Mouse (Mus musculus) G1E (cell line): ENCODE data around the gene Cdh18. TPM values are rescaled to one million over a fixed set of nuclear protein-coding genes. Genes with fewer than 3 reads are reported as not detected.
"Not testable (repeated sequence)": the region's sequence is repeated elsewhere in the genome, so short reads cannot be mapped to it uniquely, and the experiment has no call there.

Experiments used
- ATAC-seq: 2 replicates; pipeline ENCODE4 v1.8.0; 2016; ENCODE audit warnings: mild to moderate bottlenecking; ENCODE audit not compliant: insufficient number of reproducible peaks, poor library complexity, low FRiP score, severe bottlenecking; ENCODE audit errors: extremely low read depth
- DNase-seq: peaks from one replicate; pipeline ENCODE4 v3.0.0; 2012; ENCODE audit warnings: low spot score
- H3K27me3 ChIP-seq: 2 replicates; pipeline ENCODE4 v1.6.1; 2012; ENCODE audit warnings: mild to moderate bottlenecking, low read length, inconsistent platforms; ENCODE audit not compliant: insufficient read depth
- H3K36me3 ChIP-seq: replicated peaks from 2 replicates; pipeline ENCODE3; 2012; ENCODE audit warnings: mild to moderate bottlenecking, inconsistent platforms
- H3K4me1 ChIP-seq: 2 replicates; pipeline ENCODE4 v1.6.1; 2012; ENCODE audit warnings: low read depth, low read length, inconsistent platforms, mixed read lengths; ENCODE audit not compliant: insufficient read depth
- H3K4me3 ChIP-seq: 2 replicates; pipeline ENCODE4 v1.5.1; 2012; ENCODE audit warnings: low read depth, mild to moderate bottlenecking, inconsistent platforms, low read length, moderate library complexity, mixed read lengths
- H3K9me3 ChIP-seq: replicated peaks from 2 replicates; pipeline ENCODE4 v1.6.1; 2012; ENCODE audit warnings: inconsistent platforms
- CTCF ChIP-seq: IDR thresholded peaks from 2 replicates; pipeline ENCODE4 v1.5.1; 2012; ENCODE audit warnings: low read depth, low read length, inconsistent platforms, mixed read lengths
- GATA1 ChIP-seq: IDR thresholded peaks from 2 replicates; pipeline ENCODE4 v1.6.1; 2012; ENCODE audit warnings: borderline replicate concordance, low read length, inconsistent platforms, mixed read lengths
- GATA2 ChIP-seq: IDR thresholded peaks from 2 replicates; pipeline ENCODE4 v1.6.1; 2012; ENCODE audit warnings: low read depth, low read length, inconsistent platforms, borderline replicate concordance
- POLR2AphosphoS5 ChIP-seq: IDR thresholded peaks from 2 replicates; pipeline ENCODE4 v1.6.1; 2012; ENCODE audit warnings: low read depth, low read length, inconsistent platforms; ENCODE audit not compliant: insufficient replicate concordance
- TAL1 ChIP-seq: conservative IDR thresholded peaks from 2 replicates; pipeline ENCODE4 v1.6.1; 2012; ENCODE audit warnings: low read depth, low read length, inconsistent platforms, mixed read lengths
- polyA plus RNA-seq: library from polyadenylated mRNA; stranded (reverse); fragments of >175 nt; gene quantifications from 2 replicates; pipeline ENCODE4 v1.2.3, GENCODE M21; 2012
- total RNA-seq, 2 experiments: library from RNA; stranded (forward) in 1 of 2; stranded (reverse) in 1 of 2; fragments of 200-1000 nt in 1 of 2; fragments of >200 nt in 1 of 2; fragmentation: Nextera tagmentation in 1 of 2; gene quantifications; 2 replicates each; pipeline ENCODE4 v1.2.3; 2014 to 2017

Gene Cdh18
- total and polyA plus RNA-seq, 3 experiments = 0.16 TPM; not detected in 2

DNA sequence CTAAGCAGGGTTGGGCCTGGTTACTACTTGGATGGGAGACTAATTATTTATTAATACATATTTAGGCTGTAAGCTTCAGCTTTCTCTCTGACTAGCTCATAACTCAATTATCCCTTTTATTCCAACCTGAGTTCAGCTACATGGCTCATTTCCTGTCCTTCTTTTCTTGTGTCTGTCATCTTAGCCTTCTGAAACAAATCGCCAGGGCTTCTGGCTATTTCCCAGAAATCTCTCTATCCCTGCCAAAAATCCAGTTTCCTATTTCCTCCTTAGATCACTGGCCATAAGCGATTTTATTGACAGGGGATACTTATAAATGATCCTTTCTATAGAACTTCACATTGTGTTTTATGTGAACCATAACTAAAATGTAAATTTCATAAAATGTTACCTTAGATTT lies 167.6 kb downstream of the Cdh18 start:
- Histone ChIP-seq H3K27me3 (no peaks in the 10 kb centered on the region), H3K36me3 (no peaks in the 10 kb centered on the region), H3K4me1 (no peaks in the 10 kb centered on the region), H3K4me3 (no peak overlapping the region), H3K9me3 (no peaks in the 10 kb centered on the region)
- ATAC-seq (no peak), DNase-seq (no peak)
- TF ChIP-seq CTCF (no peak), GATA2 (no peak), POLR2AphosphoS5 (no peak), GATA1 (no peak), TAL1 (no peak)

DNA sequence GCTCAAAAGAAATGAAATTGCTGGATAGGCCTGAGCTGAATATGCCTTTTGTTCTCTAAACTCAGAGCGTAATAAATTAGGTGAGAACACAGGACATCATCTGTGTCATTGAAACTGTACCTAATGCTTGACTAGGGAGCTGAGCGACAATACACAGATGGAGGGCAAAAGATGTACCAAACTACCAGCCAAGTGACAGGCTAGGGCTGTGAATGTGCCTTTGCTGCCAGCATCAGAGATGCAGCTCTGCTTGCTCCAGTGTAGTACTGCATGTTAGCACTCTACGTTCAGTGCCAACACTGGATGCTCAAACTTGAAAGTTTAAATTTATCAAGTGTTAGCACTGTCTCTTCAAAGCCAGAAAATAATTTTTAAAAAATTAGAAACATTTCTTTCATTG lies 168.9 kb downstream of the Cdh18 start:
- TF ChIP-seq POLR2AphosphoS5 (no peak), GATA1 (no peak), CTCF (no peak), TAL1 (no peak), GATA2 (no peak)
- ATAC-seq (no peak), DNase-seq (no peak)
- Histone ChIP-seq H3K9me3 (no peaks in the 10 kb centered on the region), H3K4me1 (no peaks in the 10 kb centered on the region), H3K27me3 (no peaks in the 10 kb centered on the region), H3K36me3 (no peaks in the 10 kb centered on the region), H3K4me3 (no peak overlapping the region)

DNA sequence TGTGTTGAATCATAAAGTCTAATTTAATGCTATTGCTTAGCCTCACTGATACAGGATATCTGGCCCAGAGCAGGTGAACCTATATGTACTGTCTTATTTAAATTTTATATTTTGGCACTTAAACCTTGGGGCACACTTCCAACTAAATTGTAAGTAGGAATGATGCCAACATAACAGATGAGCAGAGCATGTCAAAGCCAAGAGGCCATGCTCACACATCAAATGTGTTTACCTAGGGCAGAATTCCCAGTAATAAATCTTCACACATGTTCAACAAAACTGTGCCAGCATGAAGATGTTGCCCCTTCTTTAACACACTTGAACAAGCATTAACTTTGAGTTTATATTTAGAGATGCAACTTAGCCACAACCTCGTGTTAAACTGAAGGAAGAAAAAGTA lies 177.8 kb downstream of the Cdh18 start:
- no peaks in the 10 kb centered on the region for H3K4me1 ChIP-seq
- H3K27me3 ChIP-seq = no peaks in the 10 kb centered on the region
- H3K36me3 ChIP-seq = no peaks in the 10 kb centered on the region
- ATAC-seq = no peak
- no peak for TF ChIP-seq TAL1
- TF ChIP-seq CTCF = no peak
- H3K9me3 ChIP-seq = no peaks in the 10 kb centered on the region
- no peak for DNase-seq
- no peak overlapping the region for H3K4me3 ChIP-seq

DNA sequence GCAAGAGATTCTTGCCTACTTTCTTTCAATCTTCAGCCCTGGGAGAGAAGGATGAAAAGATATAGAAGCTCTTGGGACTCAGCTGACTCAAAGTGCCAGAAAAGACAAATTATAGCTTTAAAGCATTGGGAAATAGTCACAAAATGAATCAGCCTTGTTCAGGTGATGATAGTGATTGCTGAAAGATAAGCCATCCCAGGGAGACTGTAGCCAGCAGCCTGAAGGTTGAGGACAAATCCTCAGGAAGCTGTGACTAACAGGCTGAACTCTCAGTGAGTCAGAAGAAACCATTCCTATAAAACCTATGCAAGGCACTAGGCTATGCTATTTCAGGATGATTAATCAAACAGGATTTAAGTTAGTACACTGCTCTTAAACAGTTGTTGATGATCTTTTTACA lies 184.2 kb downstream of the Cdh18 start:
- DNase-seq = no peak
- no peaks in the 10 kb centered on the region for H3K36me3 ChIP-seq
- no peak for TF ChIP-seq GATA2
- no peak overlapping the region for H3K4me3 ChIP-seq
- H3K9me3 ChIP-seq = no peaks in the 10 kb centered on the region
- H3K27me3 ChIP-seq = no peaks in the 10 kb centered on the region
- H3K4me1 ChIP-seq = no peaks in the 10 kb centered on the region
- no peak for ATAC-seq

DNA sequence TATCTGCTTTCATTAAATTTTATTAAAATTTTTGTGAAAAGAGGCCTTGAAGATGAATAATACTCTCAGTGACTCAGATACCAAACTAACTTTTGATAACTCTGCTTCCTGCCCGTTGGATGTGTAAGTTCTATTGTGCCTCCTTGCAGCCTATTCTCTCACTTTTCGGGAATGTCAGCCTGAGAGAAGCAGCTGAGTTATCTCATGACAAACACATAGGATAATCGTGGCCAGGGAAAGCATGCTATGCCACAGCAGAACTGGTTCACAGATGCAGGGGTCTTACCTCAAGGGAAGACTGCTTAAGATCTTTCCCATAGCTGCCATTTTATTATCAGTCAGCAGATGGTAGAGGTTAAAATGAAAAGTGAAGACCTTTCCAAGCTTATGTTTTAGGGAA lies 187.3 kb downstream of the Cdh18 start:
- Histone ChIP-seq H3K27me3 (no peaks in the 10 kb centered on the region), H3K36me3 (no peaks in the 10 kb centered on the region), H3K4me3 (no peak overlapping the region), H3K4me1 (no peaks in the 10 kb centered on the region), H3K9me3 (no peaks in the 10 kb centered on the region)
- TF ChIP-seq TAL1 (no peak), POLR2AphosphoS5 (no peak), CTCF (no peak), GATA2 (no peak), GATA1 (no peak)
- no peak for DNase-seq
- ATAC-seq = no peak

DNA sequence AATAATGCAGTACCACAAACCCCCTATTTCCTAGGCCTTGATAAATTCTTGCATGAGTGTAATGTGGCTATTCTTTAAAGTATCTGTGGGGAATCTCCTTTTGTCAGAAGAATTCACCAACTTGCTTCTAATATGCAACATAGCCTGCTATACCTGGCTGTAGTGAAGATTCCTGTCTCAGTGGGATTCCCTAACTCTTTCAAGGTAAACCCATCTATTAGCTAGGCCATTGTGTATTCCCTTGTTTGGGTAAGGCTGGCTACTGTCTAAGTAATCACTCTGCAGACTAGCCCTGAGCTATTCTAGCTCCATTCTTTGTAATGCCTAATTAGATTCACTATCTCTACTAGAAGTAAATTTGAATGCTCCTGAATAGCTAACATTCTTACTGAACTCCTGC lies 212.4 kb downstream of the Cdh18 start:
- H3K4me1 ChIP-seq, H3K9me3 ChIP-seq, H3K27me3 ChIP-seq, DNase-seq, ATAC-seq, H3K4me3 ChIP-seq, H3K36me3 ChIP-seq: not testable (repeated sequence)

DNA sequence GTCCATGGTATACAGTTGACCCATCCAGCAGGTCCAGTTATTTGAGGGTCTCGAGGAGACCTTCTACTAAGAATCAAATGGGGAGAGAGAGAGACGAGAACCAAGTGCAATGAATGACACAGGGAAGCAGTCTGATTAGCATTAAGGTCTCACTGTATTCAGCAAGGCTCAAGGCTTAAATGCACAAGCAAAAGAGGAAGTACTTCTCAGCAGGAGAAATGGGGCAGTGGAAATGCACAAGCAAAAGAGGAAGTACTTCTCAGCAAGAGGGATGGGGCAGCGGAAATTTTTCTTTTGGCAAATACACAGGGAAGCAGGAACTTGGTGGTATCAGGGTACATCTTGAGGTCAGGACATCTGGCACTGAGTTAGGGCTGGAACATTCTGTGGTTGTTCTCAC lies 217.8 kb downstream of the Cdh18 start:
- not testable (repeated sequence) for H3K36me3 ChIP-seq, H3K4me1 ChIP-seq, H3K4me3 ChIP-seq, H3K9me3 ChIP-seq, ATAC-seq, DNase-seq, H3K27me3 ChIP-seq

DNA sequence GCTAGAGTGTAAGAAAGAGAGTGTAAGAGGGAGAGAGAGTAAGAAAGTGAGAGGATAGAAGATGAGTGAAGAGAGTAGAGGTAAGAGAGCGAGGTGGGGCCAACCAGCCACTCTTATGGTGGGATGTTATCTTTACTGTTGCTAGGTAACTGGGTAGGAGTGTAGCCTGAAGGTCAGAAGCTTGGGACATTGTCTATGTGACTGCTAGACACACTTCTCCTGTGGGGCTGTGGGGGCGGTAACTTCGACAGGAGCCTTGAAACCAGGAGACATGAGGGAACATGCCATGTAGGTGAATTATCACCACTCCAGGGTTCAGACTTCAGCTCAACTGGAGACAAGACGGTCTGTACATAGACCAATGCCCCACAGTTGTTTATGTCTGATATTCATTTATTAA lies 227.5 kb downstream of the Cdh18 start:
- no peak overlapping the region for H3K4me3 ChIP-seq
- no peak for TF ChIP-seq CTCF
- no peak for TF ChIP-seq TAL1
- no peak for TF ChIP-seq GATA2
- TF ChIP-seq GATA1 = no peak
- TF ChIP-seq POLR2AphosphoS5 = no peak
- ATAC-seq = no peak

More for the DNA sequence above, 227.5 kb downstream of the Cdh18 start:
- Histone ChIP-seq H3K27me3 (no peaks in the 10 kb centered on the region), H3K4me1 (no peaks in the 10 kb centered on the region), H3K36me3 (no peaks in the 10 kb centered on the region), H3K9me3 (peaks cover 3% of the 10 kb centered on the region; the same call in 1 of the 2 replicates)
- DNase-seq = no peak
